Comparison of ENCODE assay signal across 26 mouse cellular contexts in the genomic region with DNA sequence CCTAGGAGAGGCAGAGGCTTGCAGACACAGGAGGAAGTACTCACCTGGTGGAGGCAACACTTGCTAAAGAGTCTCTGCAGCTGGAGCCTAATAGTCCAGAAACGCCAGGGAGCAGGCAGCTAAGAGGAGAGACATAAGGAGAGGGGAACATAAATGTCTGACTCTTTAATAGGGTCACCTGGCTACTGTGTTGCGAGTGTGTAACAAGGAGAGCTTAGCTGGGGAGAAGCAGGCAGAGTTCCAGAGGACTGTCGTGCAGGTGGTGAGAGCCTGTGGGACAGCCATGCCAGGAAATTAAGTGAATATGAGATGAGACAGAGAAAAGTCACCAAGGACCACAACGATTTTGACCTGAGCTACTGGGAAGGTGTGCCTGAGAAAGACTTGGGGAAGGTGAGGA.
"Had no signal": no experiment of that assay in that cellular context is flagged by ENCODE, and none has a peak within 500 bp of the region (broad histone marks: within the 10 kb centered on the region; RNA-seq: fewer than 3 reads in every experiment).

No protein-coding gene starts in this region.

- H3K27me3 ChIP-seq: limb, embryonic 13.5 days; liver, embryonic 12.5 days; liver, embryonic 15.5 days; lung, embryonic 15.5 days; megakaryocyte, embryonic 14.5 days; midbrain, embryonic 12.5 days; midbrain, embryonic 15.5 days; neural tube, embryonic 12.5 days; neural tube, embryonic 15.5 days; stomach, embryonic 15.5 days had no signal

- H3K4me2 ChIP-seq: limb, embryonic 13.5 days; liver, embryonic 12.5 days; liver, embryonic 15.5 days; lung, embryonic 15.5 days; midbrain, embryonic 12.5 days; midbrain, embryonic 15.5 days; neural tube, embryonic 12.5 days; neural tube, embryonic 15.5 days; stomach, embryonic 15.5 days had no signal

- H3K9ac ChIP-seq: limb, embryonic 13.5 days; liver, embryonic 12.5 days; liver, embryonic 15.5 days; lung, embryonic 15.5 days; midbrain, embryonic 12.5 days; midbrain, embryonic 15.5 days; neural tube, embryonic 12.5 days; neural tube, embryonic 15.5 days; stomach, embryonic 15.5 days had no signal

- H3K36me3 ChIP-seq: limb, embryonic 10.5 days; limb, embryonic 13.5 days; liver, embryonic 12.5 days; liver, embryonic 15.5 days; lung, embryonic 15.5 days; midbrain, embryonic 12.5 days; midbrain, embryonic 15.5 days; neural tube, embryonic 12.5 days; neural tube, embryonic 15.5 days; stomach, embryonic 15.5 days had no signal

- H3K9me3 ChIP-seq: limb, embryonic 10.5 days; limb, embryonic 13.5 days; liver, embryonic 12.5 days; liver, embryonic 15.5 days; lung, embryonic 15.5 days; midbrain, embryonic 12.5 days; midbrain, embryonic 15.5 days; neural tube, embryonic 12.5 days; neural tube, embryonic 15.5 days; stomach, embryonic 15.5 days had no signal

- DNase-seq: kidney, adult 2 months; kidney, postnatal 25 days; layer of hippocampus, adult 9-11 months; liver; lung, adult 18-20 months; lung, postnatal 10 days; lung, postnatal 36 days; retina, postnatal 1 day; right cerebral cortex, postnatal 25 days; spleen, adult 18-20 months; thymus, adult 2 months; thymus, postnatal 14 days; thymus, postnatal 4 days had no signal

- H3K4me1 ChIP-seq: liver, embryonic 12.5 days; liver, embryonic 15.5 days; lung, embryonic 15.5 days; megakaryocyte, embryonic 14.5 days; midbrain, embryonic 12.5 days; midbrain, embryonic 15.5 days; neural tube, embryonic 12.5 days; neural tube, embryonic 15.5 days; stomach, embryonic 15.5 days had no signal

- ATAC-seq: liver, embryonic 12.5 days; midbrain, embryonic 15.5 days had no signal

- H3K27ac ChIP-seq: kidney, postnatal 0 days; layer of hippocampus, adult 2 months; limb, embryonic 10.5 days; limb, embryonic 13.5 days; liver, embryonic 12.5 days; liver, embryonic 15.5 days; lung, embryonic 15.5 days; midbrain, embryonic 12.5 days; midbrain, embryonic 15.5 days; neural tube, embryonic 12.5 days; neural tube, embryonic 15.5 days; stomach, embryonic 15.5 days had no signal

- H3K4me3 ChIP-seq: layer of hippocampus, adult 2 months; limb, embryonic 10.5 days; limb, embryonic 13.5 days; liver, embryonic 12.5 days; liver, embryonic 15.5 days; lung, embryonic 15.5 days; megakaryocyte, embryonic 14.5 days; midbrain, embryonic 12.5 days; midbrain, embryonic 15.5 days; neural tube, embryonic 12.5 days; neural tube, embryonic 15.5 days; stomach, embryonic 15.5 days had no signal
